24 mouse cellular contexts compared by ENCODE assay signal in the genomic region with DNA sequence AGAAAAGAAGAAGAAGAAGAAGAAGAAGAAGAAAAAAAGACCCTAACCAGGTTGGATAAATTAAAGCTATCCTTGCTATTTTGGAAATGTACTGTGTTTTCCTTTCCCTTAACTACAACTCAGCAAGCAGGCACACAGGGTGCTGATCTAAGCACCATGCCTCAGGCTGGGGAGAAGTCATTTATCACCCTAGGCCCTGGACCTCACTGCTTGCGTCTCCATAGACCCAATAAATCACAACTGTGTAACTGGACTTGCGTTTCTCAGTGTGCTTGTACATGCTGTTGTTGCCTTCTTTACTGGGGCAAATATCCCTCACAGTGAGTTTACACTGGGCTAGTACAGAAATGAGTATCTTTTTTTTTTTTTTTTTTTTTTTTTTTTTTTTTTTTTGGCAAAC.
"Had no signal": no experiment of that assay in that cellular context is flagged by ENCODE, and none has a peak within 500 bp of the region (broad histone marks: within the 10 kb centered on the region; RNA-seq: fewer than 3 reads in every experiment).

No protein-coding gene starts in this region.

- H3K9me3 ChIP-seq: limb, embryonic 13.5 days; liver, embryonic 15.5 days; lung, embryonic 15.5 days; neural tube, embryonic 13.5 days; stomach, embryonic 15.5 days had no signal

- H3K27ac ChIP-seq: layer of hippocampus, adult 2 months; left cerebral cortex, adult 2 months; limb, embryonic 13.5 days; liver, embryonic 12.5 days; liver, embryonic 15.5 days; lung, embryonic 15.5 days; neural tube, embryonic 13.5 days; stomach, embryonic 15.5 days had no signal

- H3K4me2 ChIP-seq: limb, embryonic 13.5 days; liver, embryonic 12.5 days; liver, embryonic 15.5 days; lung, embryonic 15.5 days; midbrain, embryonic 11.5 days; neural tube, embryonic 13.5 days; stomach, embryonic 15.5 days had no signal

- H3K36me3 ChIP-seq: limb, embryonic 13.5 days; liver, embryonic 12.5 days; liver, embryonic 15.5 days; lung, embryonic 15.5 days; neural tube, embryonic 13.5 days; stomach, embryonic 15.5 days had no signal

- H3K9ac ChIP-seq: limb, embryonic 13.5 days; liver, embryonic 12.5 days; liver, embryonic 15.5 days; lung, embryonic 15.5 days; neural tube, embryonic 13.5 days; stomach, embryonic 15.5 days had no signal

- DNase-seq: kidney, adult 18-20 months; kidney, adult 9 months; kidney, postnatal 10 days; layer of hippocampus, adult 9-11 months; layer of hippocampus, postnatal 36 days; liver; lung, adult 18-20 months; lung, postnatal 10 days; lung, postnatal 36 days; midbrain, embryonic 14.5 days; retina, postnatal 1 day; right cerebral cortex, postnatal 25 days; spleen, adult 18-20 months; thymus, postnatal 36 days had no signal

- ATAC-seq: liver, embryonic 12.5 days had no signal

- H3K27me3 ChIP-seq: limb, embryonic 13.5 days; liver, embryonic 12.5 days; liver, embryonic 15.5 days; lung, embryonic 15.5 days; megakaryocyte, embryonic 14.5 days; neural tube, embryonic 13.5 days; stomach, embryonic 15.5 days had no signal

- H3K4me1 ChIP-seq: liver, embryonic 12.5 days; liver, embryonic 15.5 days; lung, embryonic 15.5 days; megakaryocyte, embryonic 14.5 days; neural tube, embryonic 13.5 days; stomach, embryonic 15.5 days had no signal

- H3K4me3 ChIP-seq: layer of hippocampus, adult 2 months; left cerebral cortex, adult 2 months; limb, embryonic 13.5 days; liver, embryonic 12.5 days; liver, embryonic 15.5 days; lung, embryonic 15.5 days; megakaryocyte, embryonic 14.5 days; neural tube, embryonic 13.5 days; stomach, embryonic 15.5 days had no signal
